Mouse (Mus musculus): ENCODE data around the gene Vmn2r81. TPM values are rescaled to one million over a fixed set of nuclear protein-coding genes. Genes with fewer than 3 reads are reported as not detected.
"Not testable (repeated sequence)": the region's sequence is repeated elsewhere in the genome, so short reads cannot be mapped to it uniquely, and the experiment has no call there.

Vmn2r81 gene
- total RNA-seq (2012; rRNA removed) = not detected in 2 replicates
- total RNA-seq (2014; rRNA removed) = not detected in 2 replicates
- polyA plus RNA-seq (2012; ENCODE audit: insufficient read length, low read depth) = not detected in 2 replicates

DNA sequence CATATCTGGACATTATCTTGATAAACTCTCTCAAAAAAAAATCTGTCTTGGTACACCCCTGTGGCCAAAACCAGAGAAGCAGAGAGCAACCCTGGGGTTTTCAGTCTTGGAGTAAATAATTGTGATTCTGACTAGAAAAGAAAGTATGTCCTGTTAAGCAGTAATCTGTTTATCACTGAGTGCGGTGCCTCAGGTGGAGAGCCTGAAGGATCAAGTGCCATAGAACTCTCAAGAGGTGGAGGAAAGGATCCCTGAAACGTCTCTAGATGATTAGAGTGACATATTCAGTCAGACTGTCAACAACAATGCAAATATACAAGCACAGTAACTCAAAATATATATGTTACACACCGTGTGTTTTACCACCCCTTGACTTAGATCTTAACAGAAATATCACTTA, at the start of gene Vmn2r81:
Gene Vmn2r81 (plus strand): TSS at position 301 of the 400 bp plus-strand sequence.
- H3K79me2 ChIP-seq (replicated peaks; ENCODE audit: control insufficient read depth, extremely low read depth, insufficient read depth, poor library complexity, severe bottlenecking); H3K9ac ChIP-seq (ENCODE audit: insufficient read depth, low read depth); H3K27ac ChIP-seq (ENCODE audit: insufficient read depth, low read depth); dilution Hi-C loops (cut with MboI; ENCODE audit: extremely low pct_ligation_motif_present, extremely low pct_unique_long_range_greater_than_20kb, low sequenced_read_pairs); H3K4me2 ChIP-seq (ENCODE audit: insufficient read depth, low read depth, poor library complexity, severe bottlenecking); in situ Hi-C loops (cut with MboI; ENCODE audit: low pct_ligation_motif_present, low pct_unique_long_range_greater_than_20kb, low sequenced_read_pairs); H3K4me1 ChIP-seq (ENCODE audit: control insufficient read depth in 1 of 2, insufficient read depth in 2 of 2); H3K36me3 ChIP-seq (replicated peaks in 1 of 2; ENCODE audit: control insufficient read depth in 1 of 2, insufficient read depth in 1 of 2, low read length in 1 of 2); H3K27me3 ChIP-seq (replicated peaks); H3K9me3 ChIP-seq (replicated peaks; ENCODE audit: low read length); H3K4me3 ChIP-seq (replicated peaks in 1 of 3; ENCODE audit: low read depth in 2 of 3, low read length in 2 of 3, poor library complexity in 1 of 3); DNase-seq (ENCODE audit: extremely low read depth): not testable (repeated sequence)

DNA sequence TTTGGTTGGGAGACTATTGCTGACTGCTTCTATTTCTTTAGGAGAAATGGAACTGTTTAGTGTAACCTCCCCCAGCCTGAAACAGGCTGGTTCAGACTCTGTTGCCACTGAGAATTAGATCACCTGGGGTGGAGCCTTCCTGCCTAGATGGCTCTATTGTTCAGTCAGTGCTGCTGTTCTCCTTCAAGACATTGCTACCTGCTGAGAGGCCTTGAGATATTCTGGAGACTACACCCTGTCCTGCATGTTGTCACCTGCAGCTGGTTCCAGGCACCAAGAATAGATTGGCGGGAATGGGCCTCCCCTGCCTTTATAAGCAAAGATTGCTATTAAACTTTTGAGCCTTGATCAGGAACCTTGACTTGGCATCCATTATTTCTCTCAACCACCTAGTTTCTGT, 47.5 kb upstream of the Vmn2r81 start:
- H3K27me3 ChIP-seq (replicated peaks); H3K79me2 ChIP-seq (replicated peaks; ENCODE audit: control insufficient read depth, extremely low read depth, insufficient read depth, poor library complexity, severe bottlenecking); H3K4me3 ChIP-seq (replicated peaks in 1 of 3; ENCODE audit: low read depth in 2 of 3, low read length in 2 of 3, poor library complexity in 1 of 3); H3K4me1 ChIP-seq (ENCODE audit: control insufficient read depth in 1 of 2, insufficient read depth in 2 of 2); DNase-seq (ENCODE audit: extremely low read depth); H3K4me2 ChIP-seq (ENCODE audit: insufficient read depth, low read depth, poor library complexity, severe bottlenecking); H3K36me3 ChIP-seq (replicated peaks in 1 of 2; ENCODE audit: control insufficient read depth in 1 of 2, insufficient read depth in 1 of 2, low read length in 1 of 2); H3K9ac ChIP-seq (ENCODE audit: insufficient read depth, low read depth); H3K27ac ChIP-seq (ENCODE audit: insufficient read depth, low read depth); dilution Hi-C loops (cut with MboI; ENCODE audit: extremely low pct_ligation_motif_present, extremely low pct_unique_long_range_greater_than_20kb, low sequenced_read_pairs); in situ Hi-C loops (cut with MboI; ENCODE audit: low pct_ligation_motif_present, low pct_unique_long_range_greater_than_20kb, low sequenced_read_pairs); H3K9me3 ChIP-seq (replicated peaks; ENCODE audit: low read length): not testable (repeated sequence)

DNA sequence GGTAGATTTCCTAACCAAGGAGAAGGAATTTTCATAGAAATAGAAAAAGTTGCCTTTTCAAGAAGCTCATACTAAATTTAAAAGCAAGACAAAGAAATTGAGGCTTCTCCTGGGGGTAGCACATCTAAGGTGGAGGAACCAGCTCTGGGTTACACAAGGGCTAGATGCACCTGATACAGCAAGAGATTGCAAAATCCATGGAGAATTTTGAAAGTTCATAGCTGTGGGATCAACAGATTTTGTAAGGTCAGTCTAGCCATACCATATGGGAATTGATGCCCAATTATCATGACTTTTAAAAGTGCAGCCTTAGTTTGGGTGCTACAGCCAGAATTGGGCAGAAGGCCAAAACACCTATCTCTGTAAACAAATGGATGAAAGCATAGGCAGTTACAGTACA, 27.1 kb upstream of the Vmn2r81 start:
- no peaks in the 10 kb centered on the region for H3K36me3 ChIP-seq (replicated peaks in 1 of 2; ENCODE audit: control insufficient read depth in 1 of 2, insufficient read depth in 1 of 2, low read length in 1 of 2)
- H3K4me3 ChIP-seq (replicated peaks in 1 of 3; ENCODE audit: low read depth in 2 of 3, low read length in 2 of 3, poor library complexity in 1 of 3) = no peak overlapping the region
- no peaks in the 10 kb centered on the region for H3K79me2 ChIP-seq (replicated peaks; ENCODE audit: control insufficient read depth, extremely low read depth, insufficient read depth, poor library complexity, severe bottlenecking)
- H3K9ac ChIP-seq (ENCODE audit: insufficient read depth, low read depth) = no peak overlapping the region
- no peak for DNase-seq (ENCODE audit: extremely low read depth)
- no peak overlapping the region for H3K27ac ChIP-seq (ENCODE audit: insufficient read depth, low read depth)
- H3K4me2 ChIP-seq (ENCODE audit: insufficient read depth, low read depth, poor library complexity, severe bottlenecking) = no peak overlapping the region
- dilution Hi-C loops (cut with MboI; ENCODE audit: extremely low pct_ligation_motif_present, extremely low pct_unique_long_range_greater_than_20kb, low sequenced_read_pairs) = no loop called here
- H3K4me1 ChIP-seq (ENCODE audit: control insufficient read depth in 1 of 2, insufficient read depth in 2 of 2) = no peaks in the 10 kb centered on the region; a peak in 1 of 4 replicates
- H3K27me3 ChIP-seq (replicated peaks) = peaks cover 3% of the 10 kb centered on the region
- TF ChIP-seq ELF1 (IDR thresholded peaks at IDR 0.05; ENCODE audit: low read depth, low read length) (no peak), HCFC1 (IDR thresholded peaks at IDR 0.05; ENCODE audit: low read depth, low read length) (no peak), E2F4 (IDR thresholded peaks at IDR 0.05; ENCODE audit: insufficient replicate concordance, low read depth, low read length) (no peak), RAD21 (IDR thresholded peaks at IDR 0.05; ENCODE audit: low read depth, low read length) (no peak), MYC (IDR thresholded peaks at IDR 0.05; ENCODE audit: low read depth, low read length) (no peak), BHLHE40 (IDR thresholded peaks at IDR 0.05; ENCODE audit: low read depth, low read length) (no peak), POLR2A (IDR thresholded peaks at IDR 0.05; ENCODE audit: low read depth, low read length) (no peak), ZNF384 (IDR thresholded peaks at IDR 0.05; ENCODE audit: low read depth, low read length) (no peak), JUND (conservative IDR thresholded peaks at IDR 0.05; ENCODE audit: low read depth, low read length) (no peak), ZMIZ1 (IDR thresholded peaks at IDR 0.05; ENCODE audit: low read depth, low read length) (no peak), SMC3 (IDR thresholded peaks at IDR 0.05; ENCODE audit: low read depth, low read length) (no peak), USF2 (conservative IDR thresholded peaks at IDR 0.05; ENCODE audit: low read depth, low read length) (no peak), KAT2A (IDR thresholded peaks at IDR 0.05; ENCODE audit: insufficient replicate concordance, low read length) (no peak), ETS1 (conservative IDR thresholded peaks at IDR 0.05; ENCODE audit: low read depth, low read length) (no peak), JUN (IDR thresholded peaks at IDR 0.05; ENCODE audit: insufficient read depth, low read depth, low read length) (no peak)
- in situ Hi-C loops (cut with MboI; ENCODE audit: low pct_ligation_motif_present, low pct_unique_long_range_greater_than_20kb, low sequenced_read_pairs) = no loop called here
- H3K9me3 ChIP-seq (replicated peaks; ENCODE audit: low read length) = no peaks in the 10 kb centered on the region
